Mouse (Mus musculus): ENCODE results near the gene Atp6ap1l. TPM values are rescaled to one million over a fixed set of nuclear protein-coding genes. Genes with fewer than 3 reads are reported as not detected.

Gene Atp6ap1l
- polyA plus RNA-seq (2017; shearing (Covaris generic)): not detected

DNA sequence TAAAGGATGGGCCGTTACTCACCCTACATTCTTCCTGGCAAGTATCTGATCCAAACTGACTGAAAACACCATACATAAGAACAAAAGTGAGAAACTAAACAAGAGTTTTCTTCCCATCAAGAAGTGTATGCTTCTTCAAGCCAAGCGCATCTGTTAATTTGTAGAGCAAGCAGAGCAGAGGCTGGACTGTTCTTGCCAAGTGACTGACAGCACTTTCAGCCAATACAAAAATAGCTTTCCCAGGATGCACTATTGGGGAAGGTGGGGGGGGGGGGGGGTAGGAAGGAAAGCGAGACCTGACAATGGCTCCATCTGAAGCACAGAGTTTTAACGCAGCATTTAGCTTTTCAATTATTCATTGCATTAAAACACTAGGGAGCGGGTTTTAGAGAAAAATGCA is at the start of gene Atp6ap1l:
Gene Atp6ap1l, minus strand, starts transcription at position 180 of the 400 bp plus-strand sequence.

DNA sequence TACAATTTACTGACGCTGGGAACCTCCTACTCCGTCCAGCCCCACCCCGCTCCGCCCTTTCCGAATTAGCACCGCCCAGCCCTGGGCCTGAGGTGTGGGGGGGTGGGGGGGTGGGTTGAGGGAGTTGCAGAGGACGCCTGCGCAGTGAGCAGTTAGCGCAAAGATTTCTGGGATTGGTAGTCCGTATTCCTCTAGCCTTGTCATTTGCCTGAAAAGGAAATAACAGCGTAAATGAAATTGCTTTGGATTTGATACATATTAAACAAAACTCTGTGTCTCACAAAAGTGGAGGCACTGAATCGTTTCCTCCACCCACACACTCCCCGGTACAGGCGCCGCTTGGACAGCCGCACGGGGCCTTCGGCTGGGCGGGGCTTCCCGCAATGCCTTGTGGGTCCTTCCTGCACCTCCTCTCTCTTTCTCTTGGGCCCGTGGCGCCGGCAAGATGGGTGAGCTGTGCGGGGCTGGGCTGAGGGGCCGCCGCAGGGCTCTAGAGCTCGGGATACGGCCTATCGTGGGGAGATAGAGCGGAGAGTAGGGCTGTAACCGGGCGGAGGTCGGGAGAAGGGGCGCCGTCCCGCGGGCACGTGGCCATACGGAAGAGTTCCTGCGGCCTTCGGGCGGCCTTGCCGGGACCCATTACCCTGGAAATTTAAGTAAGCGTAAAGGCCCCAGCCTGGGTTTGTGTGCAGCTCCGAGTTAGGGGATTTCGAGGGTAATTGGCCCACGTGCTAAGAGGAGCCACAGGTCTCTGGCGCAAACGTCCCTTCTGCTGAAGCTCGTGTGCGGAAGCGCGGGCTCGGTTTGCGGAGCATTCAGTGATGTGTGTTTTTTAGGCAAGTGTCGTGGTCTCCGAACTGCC is 17.8 kb upstream of the Atp6ap1l start, which contains the start of gene Rps23:
Gene Rps23, plus strand, starts transcription at position 208 of the 862 bp plus-strand sequence.

Other genes starting within 250 kb of the Atp6ap1l start
- gene Rps23, start 17.6 kb upstream of the Atp6ap1l start, polyA plus RNA-seq (2017; shearing (Covaris generic)): 745 TPM